Mouse (Mus musculus): ENCODE results near the gene Phf1.

Phf1 gene

DNA sequence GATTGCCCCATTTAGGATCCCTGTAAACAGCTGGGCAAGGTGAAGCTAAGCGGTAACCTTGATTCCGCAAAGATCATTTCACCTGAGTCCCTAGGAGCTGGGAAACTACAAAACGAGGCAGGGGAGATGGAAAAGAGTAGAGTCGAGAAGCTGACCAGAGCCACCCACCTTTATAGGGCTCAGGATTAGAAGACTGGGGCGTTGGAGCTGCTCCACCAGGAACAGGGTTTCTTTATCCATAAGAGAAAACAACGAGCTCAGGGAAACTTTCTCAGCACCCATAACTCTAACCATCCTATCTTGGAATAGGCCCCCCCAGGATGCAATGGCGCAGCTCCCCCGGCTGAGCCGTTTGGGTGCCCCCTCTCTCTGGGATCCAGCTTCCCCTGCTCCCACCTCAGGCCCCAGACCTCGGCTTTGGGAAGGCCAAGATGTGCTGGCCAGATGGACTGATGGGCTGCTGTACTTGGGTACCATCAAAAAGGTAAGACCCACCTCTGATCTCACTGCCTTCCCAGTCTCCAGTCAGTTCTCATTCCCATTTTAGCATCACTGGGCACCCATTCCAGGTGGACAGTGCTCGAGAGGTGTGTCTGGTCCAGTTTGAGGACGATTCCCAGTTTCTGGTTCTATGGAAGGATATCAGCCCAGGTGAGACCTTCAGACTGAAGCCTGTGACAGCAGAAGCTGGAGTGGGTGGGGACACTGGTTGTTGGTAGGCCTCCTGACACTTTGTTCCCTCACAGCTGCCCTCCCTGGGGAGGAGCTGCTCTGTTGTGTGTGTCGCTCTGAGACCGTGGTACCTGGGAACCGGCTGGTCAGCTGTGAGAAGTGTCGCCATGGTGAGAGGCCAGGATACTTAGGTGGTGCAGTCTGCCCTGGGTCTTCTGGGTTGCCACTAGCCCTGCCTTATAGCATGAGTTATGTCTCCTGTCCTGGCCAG, 1.3 kb downstream of the Phf1 start:
- DNase-seq (ENCODE audit: low read depth, low spot score): no peak

DNA sequence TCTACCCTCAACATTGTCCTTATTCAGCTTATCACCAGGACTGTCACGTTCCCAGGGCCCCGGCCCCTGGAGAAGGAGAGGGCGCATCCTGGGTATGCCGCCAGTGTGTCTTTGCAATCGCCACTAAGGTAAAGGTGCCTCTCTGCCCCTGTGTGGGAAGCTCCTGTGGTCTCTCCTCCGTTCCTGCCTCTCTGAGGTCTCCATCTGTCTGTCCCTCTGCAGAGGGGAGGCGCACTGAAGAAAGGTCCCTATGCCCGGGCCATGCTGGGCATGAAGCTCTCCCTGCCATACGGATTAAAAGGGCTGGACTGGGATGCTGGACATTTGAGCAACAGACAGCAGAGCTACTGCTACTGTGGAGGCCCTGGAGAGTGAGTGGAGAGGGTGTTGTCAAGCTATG, 2.2 kb downstream of the Phf1 start:
- DNase-seq (ENCODE audit: low read depth, low spot score): no peak

DNA sequence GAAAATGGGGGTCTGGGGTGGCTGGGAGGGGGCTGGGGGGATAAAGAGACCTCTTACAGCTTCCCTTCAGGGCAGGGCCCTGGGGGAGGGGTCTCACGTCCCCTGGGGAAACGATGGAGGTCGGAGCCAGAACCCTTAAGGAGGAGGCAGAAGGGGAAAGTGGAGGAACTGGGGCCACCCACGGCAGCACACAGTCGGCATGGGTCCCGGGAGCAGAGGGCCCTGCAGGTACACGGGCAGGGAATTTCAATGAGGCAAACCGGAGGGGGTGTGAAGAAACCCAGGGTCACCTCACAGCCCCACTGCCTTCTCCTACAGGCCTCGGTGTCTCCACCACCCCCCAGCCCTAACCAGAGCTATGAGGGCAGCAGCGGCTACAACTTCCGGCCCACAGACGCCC, 3.6 kb downstream of the Phf1 start:
- no peak for DNase-seq (ENCODE audit: low read depth, low spot score)

DNA sequence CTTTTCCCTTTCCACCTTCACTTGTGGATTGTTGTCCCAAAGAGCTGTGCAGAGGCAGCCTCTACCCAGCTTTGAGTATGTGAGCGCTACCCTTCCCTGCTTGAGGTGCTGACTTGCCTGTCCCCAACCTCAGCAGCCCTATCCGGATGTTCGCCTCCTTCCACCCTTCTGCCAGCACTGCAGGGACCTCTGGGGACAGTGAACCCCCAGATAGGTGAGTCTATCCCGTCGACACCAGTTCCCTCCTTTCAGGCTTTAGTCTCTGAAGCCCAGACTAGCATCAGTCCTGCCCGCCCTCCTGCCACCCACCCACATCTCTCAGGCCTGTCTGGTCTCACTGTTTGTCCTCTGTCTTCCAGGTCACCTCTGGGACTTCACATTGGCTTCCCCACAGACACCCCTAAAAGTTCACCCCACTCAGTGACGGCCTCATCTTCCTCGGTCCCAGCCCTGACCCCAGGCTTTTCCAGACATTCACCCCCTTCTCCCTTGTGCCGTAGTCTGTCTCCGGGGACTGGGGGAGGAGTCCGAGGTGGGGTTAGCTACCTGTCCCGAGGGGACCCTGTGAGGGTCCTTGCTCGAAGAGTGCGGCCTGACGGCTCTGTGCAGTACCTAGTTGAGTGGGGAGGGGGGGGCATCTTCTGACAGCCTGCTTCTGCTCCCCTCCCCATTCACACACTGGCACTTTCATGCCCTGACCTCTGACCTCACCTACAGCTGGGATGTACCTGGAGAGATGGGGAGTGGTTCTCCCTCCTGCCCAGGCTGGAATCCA, 4.3 kb downstream of the Phf1 start:
- no peak for DNase-seq (ENCODE audit: low read depth, low spot score)

DNA sequence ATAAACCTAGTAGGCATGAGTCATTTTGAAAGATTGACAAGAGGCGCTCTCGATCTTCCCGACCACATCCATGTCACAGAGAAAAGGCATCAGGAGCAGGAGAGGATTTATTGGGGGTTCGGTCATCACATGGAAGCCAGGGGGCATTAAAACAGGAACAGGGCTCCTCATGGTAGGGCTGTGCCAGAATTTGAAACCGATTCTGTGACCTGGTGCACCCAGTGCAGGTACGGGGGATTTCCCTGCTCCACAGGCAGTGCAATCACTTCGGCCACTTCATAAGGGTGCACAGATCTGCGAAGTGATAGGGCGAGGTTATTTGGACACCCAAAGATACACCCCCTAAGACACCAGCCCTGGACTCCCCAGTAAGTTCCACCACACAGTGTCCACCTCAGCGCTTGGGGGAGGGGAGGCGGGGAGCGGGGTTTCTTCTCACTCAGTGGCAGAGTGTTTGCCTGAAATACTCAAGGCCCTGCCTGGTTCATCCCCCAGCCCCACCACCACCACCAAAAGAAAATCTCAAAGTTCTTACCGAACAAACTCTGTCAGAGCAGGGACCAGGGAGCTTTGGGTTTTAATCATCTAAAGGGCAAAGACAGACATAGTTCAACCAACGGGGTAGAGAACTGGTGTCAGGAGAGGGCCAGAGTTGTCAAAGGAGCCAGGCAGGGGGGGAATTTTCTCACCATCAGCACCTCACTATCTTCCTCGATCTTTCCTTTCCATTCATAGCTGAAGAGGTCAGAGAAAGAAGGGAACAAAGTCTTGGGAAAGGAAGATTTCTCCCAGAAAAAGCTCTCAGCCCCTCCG, 5.2 kb downstream of the Phf1 start:
- DNase-seq (ENCODE audit: low read depth, low spot score): no peak

DNA sequence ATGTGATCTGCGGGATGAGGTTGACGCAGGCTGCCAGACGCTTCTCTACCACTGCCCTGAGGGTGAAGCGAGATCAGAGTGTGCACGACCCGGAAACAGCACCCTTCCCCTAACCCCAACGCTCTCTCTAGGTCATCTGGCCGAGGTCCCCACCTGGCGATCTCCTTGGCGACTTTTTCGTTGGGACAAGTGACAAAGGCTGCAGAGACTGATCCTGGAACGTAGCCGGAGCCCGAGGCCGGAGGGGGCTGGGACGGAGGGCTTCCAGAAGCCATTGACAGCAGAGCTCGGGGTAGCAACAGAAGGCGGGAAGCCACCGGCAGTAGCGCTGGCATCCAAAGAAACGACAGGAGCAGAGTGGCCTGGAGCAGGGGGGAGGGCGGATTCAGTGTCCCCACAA, 5.9 kb downstream of the Phf1 start:
- no peak for DNase-seq (ENCODE audit: low read depth, low spot score)

DNA sequence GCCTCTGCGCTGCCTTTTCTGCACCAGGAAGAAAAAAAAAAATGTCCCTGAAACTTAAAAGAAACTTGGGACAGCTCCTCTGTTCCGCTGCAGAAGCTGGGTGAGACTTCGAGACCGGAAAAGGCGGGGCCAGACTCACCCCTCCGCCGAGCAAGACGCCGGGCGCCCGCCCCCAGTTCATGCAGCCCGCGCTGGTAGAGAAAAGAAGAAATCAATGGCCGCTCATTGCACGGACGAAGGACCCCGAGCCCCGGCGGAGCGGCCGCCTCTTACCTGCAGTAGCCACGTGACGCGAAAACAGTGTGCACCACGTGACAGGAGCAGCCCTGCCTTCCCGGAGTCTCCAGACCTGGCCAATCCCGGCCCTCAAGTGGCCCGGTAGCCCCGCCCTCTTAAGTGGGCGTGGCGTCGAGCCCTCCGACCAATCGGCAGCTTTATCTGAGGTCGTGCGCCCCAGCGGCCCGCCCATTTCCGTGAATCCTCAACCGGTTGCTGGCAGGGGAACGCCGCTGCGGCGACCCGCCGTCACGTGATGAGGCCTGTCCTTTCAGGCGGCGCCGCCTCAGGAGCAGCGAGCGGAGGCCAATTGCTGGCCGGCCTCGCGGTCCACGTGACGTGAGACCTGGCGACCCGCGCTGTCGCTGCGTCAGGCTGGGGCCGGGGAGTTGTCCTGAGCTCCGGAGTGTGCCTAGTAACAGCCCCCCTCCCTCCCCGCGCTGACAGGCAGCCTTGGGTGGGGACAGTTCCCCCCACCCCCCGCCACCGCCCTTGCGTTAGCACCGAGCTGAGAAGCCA, 6.5 kb downstream of the Phf1 start, which contains the start of gene Cuta:
Gene Cuta, minus strand, starts transcription at position 392 of the 795 bp plus-strand sequence.
- DNase-seq (ENCODE audit: low read depth, low spot score): peak; percentile 99

DNA sequence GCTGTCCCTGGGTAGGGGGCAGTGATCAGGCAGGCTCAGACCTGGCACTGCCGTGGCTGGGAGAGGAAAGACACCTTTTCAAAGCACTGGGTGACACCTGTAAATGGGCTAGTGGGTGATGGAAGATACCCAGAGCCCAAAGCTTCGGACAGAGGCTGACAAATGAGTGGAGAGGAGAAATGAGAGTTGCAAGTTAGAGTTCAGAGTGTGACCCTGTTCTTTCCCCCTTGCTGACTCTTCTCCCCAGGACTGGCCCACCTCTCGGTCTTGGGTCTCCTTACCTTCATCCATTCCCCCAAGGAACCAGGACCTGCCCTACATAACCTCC, 7.1 kb downstream of the Phf1 start:
- no peak for DNase-seq (ENCODE audit: low read depth, low spot score)

DNA sequence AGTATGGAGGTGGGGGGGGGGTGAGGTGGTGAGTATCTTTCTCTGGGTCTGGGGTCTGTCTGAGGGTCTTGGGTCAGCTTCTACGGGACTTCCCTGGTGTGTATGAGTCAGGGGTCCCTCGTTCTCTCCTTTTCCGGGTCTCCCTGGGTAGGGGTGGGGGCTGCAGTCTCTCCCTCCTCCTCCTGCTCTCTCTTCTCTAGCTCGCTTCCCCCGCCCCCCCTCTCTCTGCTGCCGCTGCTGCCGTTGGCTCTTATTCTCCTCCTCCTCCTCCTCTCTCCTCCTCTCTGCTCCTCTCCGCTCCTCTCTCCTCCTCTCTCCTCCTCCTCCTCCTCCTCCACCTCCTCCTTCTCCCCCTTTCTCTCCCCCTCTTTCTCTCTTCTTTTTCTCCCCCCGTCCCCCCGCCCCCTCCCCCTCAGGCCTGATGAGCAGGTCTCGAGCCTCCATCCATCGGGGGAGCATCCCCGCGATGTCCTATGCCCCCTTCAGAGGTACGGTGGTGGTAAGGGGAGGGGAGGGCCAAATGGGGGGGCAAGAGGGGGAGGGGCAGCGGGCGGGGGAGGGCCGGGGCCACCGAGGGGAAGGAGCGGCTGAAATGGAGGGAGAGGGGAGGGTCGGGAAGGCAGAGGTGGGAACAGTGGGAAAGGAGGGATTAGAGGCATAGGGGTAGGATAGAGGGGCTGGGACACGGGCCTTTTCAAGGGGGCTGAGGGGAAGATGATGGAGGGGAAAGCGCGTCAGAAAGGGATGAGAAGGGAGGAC, 8.4 kb downstream of the Phf1 start, which contains the start of gene Syngap1:
Gene Syngap1, plus strand, starts transcription at position 223 of the 759 bp plus-strand sequence.
- no peak for DNase-seq (ENCODE audit: low read depth, low spot score)

DNA sequence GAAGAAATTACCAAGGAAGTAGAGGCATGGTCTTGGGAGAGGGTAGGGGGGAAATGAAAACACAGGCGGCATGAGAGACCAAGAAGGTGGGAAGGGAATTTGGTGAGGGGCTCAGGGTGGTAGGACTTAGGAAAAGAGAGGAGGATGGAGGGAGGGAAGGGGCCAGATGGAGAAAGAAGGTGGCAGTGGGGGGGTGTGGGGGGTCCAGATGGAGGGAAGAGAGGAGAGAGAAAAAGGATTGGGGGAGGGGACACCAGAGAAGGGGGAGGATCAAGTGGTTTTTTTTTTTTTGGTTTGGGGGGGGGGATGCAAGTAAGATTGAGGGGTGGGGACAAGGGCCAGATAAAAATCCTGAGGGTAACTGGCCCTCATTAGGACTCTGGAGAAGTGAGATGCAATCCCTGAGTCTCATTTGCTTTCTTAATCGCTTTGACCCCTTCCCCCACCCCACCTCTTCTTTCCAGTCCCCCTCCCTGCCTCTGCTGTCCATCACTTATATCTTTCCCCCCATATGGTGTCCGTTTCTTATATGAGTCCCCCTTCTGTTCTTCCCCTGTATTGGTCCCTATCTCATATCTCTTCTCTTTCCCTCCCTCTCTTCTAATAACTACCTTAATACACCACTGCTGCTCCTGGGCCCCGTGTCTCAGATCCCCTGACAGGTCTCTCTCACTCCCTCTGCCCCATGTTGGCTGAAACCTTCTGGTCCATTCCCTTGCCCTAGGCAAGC, 9.2 kb downstream of the Phf1 start:
- no peak for DNase-seq (ENCODE audit: low read depth, low spot score)

DNA sequence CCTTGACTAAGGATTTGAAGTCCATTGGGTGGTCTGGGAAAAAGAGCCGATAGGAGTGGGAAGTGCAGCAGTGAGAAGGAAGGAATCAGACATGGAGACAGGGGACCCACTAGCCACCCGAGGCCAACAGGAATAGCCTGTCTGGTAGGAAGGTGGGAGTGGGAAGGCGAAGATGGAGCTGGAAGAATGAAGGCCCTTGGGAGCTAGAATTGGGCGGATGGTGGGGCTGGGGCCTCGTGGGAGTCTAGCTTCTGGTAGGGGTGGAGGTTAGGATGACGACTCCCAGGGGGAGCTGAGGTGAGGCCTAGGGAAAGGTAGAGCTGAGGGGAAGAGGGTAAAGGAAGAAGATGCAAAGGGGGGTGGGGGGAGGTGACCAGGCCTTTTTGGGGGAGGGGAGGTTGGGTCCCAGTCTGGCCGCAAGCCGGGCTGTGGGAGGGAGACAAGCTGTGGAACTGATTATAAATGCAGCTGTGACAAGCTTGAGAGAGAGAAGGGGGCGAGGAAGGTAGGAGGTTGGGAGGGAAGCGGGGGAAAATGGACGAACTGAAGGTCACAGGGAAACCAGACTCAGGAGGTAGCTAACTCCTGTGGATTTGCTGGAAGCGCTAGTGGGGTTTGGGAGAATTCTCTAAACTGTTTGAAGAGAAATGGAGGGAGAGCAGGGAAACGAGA, 13.1 kb downstream of the Phf1 start:
- no peak for DNase-seq (ENCODE audit: low read depth, low spot score)

DNA sequence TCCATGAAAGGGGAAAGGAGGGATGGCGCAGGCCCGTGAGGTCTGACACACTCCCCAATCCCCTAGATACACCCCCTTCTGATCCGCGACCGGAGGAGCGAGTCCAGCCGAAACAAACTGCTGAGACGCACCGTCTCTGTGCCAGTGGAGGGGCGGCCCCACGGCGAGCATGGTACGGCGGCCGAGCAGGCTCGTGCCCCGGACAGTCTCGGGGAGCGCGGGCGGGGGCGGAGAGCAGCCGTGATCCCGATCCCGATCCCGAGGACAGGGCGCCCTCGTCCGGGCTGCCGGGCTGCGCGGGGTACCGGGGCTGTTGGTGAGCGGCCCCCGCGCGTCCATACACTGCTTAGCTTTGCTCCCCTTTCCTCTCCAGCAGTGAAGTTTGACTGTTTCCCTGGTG, 13.7 kb downstream of the Phf1 start:
- DNase-seq (ENCODE audit: low read depth, low spot score): no peak

DNA sequence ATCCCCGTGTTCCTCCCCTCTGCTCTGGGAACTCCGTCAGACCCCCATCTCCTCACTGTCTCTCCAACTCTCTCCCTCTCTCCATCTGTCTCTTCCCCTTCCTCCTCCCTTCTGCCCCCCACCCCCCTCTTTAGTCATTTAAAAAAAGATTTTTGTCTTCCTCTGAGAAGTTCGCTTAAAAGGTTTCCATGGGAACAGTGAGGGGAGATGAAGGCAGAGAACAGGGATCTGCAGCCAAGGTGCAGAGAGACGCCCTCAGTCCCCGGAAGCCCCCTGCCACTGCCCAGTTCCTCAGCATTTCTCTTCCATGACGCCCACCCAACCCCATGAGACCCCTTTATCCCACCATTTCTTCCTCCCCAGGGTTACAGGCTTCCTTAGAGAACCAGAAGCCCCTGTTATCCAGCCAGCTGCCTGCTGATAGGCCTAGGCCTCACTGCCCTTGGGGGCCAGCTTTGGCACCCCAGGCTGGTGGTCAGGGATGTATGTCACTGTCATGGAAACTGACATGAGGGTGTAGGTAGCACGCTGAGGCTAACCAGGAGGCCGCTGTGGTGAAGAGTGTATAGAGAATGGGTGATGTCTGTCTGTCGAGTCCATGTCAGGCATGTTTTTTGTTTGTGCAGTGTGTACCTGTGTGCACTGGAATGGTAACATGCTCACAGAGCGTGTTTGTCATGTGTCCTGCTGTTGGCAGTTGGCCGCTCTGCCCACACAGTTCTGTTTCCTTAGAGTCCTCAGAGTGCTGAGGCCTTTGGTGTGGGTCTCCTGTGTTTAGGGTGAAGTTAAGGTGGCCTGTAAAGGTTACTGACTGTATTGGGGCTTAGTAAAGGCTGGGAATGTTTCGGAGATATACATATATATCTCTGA, 14.6 kb downstream of the Phf1 start:
- DNase-seq (ENCODE audit: low read depth, low spot score): no peak

DNA sequence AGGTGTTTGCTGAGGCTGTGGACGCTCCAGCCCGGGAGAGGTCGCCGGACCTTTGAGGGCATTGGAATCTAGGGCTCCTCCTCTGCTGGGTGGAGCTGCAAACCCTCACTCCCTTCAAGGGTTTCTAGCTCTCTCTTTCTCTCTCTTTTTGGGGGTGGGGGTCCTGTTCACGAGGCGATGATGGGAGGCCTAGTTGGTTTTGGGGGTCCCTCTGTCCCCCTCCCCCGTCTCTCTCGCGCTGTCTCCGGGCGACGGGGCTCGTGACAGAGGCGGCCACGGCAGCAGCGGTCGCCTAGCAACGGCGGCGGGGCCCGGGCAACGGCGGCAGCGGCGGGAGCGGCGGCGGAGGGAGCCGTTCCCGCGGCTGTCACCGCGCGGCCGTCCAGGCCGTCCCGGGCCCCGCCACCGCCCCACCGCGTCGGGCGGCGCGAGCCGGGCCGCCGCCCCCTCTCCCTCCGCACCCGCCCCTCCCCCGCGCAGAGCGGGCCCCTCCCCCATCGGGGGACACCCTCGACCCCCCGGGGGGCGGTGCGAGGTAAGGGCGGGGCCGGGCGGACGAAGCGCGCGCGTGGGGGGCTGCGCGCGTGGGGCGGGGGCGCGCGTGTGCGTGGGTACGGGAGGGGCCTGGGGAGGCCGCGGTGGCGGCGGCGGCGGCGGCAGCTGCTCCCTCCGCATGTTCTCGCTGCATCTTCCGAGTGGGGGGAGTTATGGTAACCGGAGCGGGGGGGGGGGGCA, 15.6 kb downstream of the Phf1 start:
- no peak for DNase-seq (ENCODE audit: low read depth, low spot score)

DNA sequence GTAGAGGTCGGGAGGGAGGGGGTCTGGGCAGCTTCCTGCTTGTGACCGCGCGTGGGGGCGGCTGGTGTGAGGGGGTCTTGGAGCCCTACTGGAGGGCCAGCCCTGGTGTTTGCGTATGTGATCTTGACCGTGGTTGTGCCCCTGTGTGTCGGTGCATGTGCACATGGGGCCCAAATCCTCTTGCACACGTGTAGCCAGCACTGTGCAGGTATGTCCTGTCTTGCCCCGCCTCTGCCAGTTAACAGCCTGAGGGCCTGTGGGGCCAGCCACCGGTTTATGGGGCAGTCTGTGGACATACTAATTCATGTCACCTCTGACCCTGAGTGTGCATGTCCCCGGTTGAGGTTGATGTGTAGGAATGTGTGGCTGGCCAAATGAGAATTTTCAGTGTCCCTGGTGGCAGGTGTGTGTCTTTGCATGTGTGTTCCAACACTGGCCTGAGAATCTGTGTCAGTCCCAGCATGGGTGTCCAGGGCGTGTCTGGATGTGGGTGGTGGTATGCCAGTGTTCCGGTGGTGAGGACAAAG, 16.3 kb downstream of the Phf1 start:
- no peak for DNase-seq (ENCODE audit: low read depth, low spot score)

DNA sequence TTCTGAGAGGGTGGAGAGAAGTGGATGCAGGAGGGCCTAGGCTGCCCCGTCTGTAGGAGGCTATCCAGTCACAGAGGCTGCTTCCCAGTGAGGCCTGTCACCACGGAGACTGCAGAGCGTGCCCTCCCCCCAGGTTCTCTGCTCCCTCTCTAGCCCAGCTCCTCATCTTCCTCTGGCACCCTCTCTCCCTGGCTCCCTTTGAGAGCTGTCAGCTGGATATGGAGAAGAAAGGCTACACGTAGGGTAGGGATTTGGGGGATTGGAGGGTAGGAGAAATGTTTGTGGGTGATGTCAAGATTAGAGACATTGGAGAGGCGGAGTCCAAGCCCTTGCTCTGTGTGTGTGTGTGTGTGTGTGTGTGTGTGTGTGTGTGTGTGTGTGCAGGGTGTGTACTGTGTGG, 17.0 kb downstream of the Phf1 start:
- DNase-seq (ENCODE audit: low read depth, low spot score): no peak

Measured in embryo, embryonic 11.5 days (tissue).